Mouse (Mus musculus) thymus, adult 2 months (tissue): ENCODE results near the gene Il1r1.

Source experiments
- CTCF ChIP-seq: fragments of 200-500 bp; IDR thresholded peaks from 2 replicates; pipeline ENCODE4 v1.5.1; 2012; ENCODE audit warnings: mild to moderate bottlenecking, control low read depth, low read length, moderate library complexity, borderline replicate concordance; ENCODE audit not compliant: control insufficient read depth, poor library complexity, insufficient read depth; ENCODE audit errors: extremely low read depth
- POLR2A ChIP-seq: fragments of 200-500 bp; IDR thresholded peaks from 2 replicates; pipeline ENCODE4 v1.6.1; 2012; ENCODE audit warnings: mild to moderate bottlenecking, low read length, control low read depth, moderate library complexity; ENCODE audit not compliant: control insufficient read depth, poor library complexity, insufficient read depth; ENCODE audit errors: extremely low read depth

GRCm38 (mm10) chr1:40221864-40222263, 3.0 kb upstream of the Il1r1 start:
- TF ChIP-seq CTCF (no peak), POLR2A (no peak)
